Mouse (Mus musculus) CD4-positive, CD25-positive, alpha-beta regulatory T cell, adult 2 months (primary cell): ENCODE data around the gene Pde4b.

Experiments used
- DNase-seq: peaks from one replicate; pipeline ENCODE4 v3.0.0-alpha.2; 2012; ENCODE audit warnings: low read depth, low spot score

Gene Pde4b

GRCm38 (mm10) chr4:102507344-102507743 is 420.0 kb downstream of the Pde4b start:
- DNase-seq: peak; percentile 56

- peak; percentile 60 for DNase-seq
Measured at GRCm38 (mm10) chr4:102507753-102508152, 420.4 kb downstream of the Pde4b start.

GRCm38 (mm10) chr4:102510061-102510460 is 422.7 kb downstream of the Pde4b start:
- DNase-seq: no peak

- peak; percentile 70 for DNase-seq
Measured at GRCm38 (mm10) chr4:102510939-102511391, 423.6 kb downstream of the Pde4b start.

- peak; percentile 62 for DNase-seq
Measured at GRCm38 (mm10) chr4:102511511-102511910, 424.2 kb downstream of the Pde4b start.

GRCm38 (mm10) chr4:102512940-102513339 is 425.6 kb downstream of the Pde4b start:
- DNase-seq: no peak

GRCm38 (mm10) chr4:102513514-102513913 is 426.2 kb downstream of the Pde4b start:
- no peak for DNase-seq

- DNase-seq: no peak
Measured at GRCm38 (mm10) chr4:102514972-102515835, 427.9 kb downstream of the Pde4b start.

- no peak for DNase-seq
Measured at GRCm38 (mm10) chr4:102516395-102516794, 429.1 kb downstream of the Pde4b start.

GRCm38 (mm10) chr4:102516982-102517630 is 429.8 kb downstream of the Pde4b start:
- peak; percentile 62 for DNase-seq

GRCm38 (mm10) chr4:102517653-102518052 is 430.3 kb downstream of the Pde4b start:
- peak; percentile 24 for DNase-seq

- DNase-seq: peak; percentile 41
Measured at GRCm38 (mm10) chr4:102518341-102518740, 431.0 kb downstream of the Pde4b start.

- peak; percentile 72 for DNase-seq
Measured at GRCm38 (mm10) chr4:102520669-102521261, 433.4 kb downstream of the Pde4b start.

GRCm38 (mm10) chr4:102521434-102521833 is 434.1 kb downstream of the Pde4b start:
- no peak for DNase-seq

GRCm38 (mm10) chr4:102527361-102527760 is 440.0 kb downstream of the Pde4b start:
- no peak for DNase-seq

GRCm38 (mm10) chr4:102530797-102531196 is 443.5 kb downstream of the Pde4b start:
- no peak for DNase-seq

GRCm38 (mm10) chr4:102531729-102532128 is 444.4 kb downstream of the Pde4b start:
- DNase-seq: no peak

GRCm38 (mm10) chr4:102533183-102534048 is 446.1 kb downstream of the Pde4b start:
- DNase-seq: no peak

- DNase-seq: no peak
Measured at GRCm38 (mm10) chr4:102534049-102534730, 446.8 kb downstream of the Pde4b start.

- DNase-seq: no peak
Measured at GRCm38 (mm10) chr4:102535886-102536285, 448.5 kb downstream of the Pde4b start.

- DNase-seq: no peak
Measured at GRCm38 (mm10) chr4:102538266-102538665, 450.9 kb downstream of the Pde4b start.
